Mouse (Mus musculus) embryo, embryonic 11.5 days (tissue): Measurements from ENCODE around the gene Gmfg.

Experiments
- DNase-seq: peaks from one replicate; pipeline ENCODE4 v3.0.0-alpha.2; 2012; ENCODE audit warnings: low read depth, low spot score

Gmfg gene

DNA sequence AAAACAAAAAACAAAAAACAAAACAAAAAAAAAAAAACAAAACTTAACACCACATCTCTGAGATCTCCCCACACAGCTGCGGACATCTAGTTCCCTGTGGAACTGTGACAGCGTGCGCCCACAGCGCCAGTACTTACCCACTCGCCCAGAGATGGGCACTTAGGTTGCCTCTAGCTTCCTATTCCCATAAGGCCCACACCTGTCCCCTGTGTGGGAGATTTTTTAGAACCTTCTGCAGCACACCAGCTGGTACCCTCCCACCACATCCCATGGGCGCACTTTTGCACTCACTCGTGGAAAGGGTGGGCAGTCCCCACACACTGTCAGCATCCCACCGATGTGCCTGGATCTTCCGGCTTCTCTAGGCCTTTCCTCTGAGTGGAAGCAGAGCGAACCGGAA is 45.6 kb downstream of the Gmfg start:
- DNase-seq: no peak

DNA sequence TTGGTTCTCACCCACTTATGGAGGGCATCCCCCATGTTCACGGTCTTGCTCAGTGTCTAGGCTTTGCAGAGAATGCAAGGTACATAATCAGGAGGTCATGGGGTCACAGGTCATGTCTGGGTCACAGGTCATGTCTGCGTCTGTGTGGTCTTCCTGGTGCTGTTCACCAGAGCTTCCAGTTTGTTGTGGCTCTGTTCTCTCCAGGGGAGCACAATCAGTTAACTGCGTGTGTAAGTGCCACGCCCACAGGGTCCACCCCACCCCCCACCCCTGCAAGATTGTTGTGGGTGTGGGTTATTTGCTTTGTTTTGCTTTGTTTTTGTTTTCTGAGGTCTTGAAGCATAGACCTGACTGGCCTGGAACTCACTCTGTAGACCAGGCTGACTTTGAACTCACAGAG is 46.9 kb downstream of the Gmfg start:
- no peak for DNase-seq

DNA sequence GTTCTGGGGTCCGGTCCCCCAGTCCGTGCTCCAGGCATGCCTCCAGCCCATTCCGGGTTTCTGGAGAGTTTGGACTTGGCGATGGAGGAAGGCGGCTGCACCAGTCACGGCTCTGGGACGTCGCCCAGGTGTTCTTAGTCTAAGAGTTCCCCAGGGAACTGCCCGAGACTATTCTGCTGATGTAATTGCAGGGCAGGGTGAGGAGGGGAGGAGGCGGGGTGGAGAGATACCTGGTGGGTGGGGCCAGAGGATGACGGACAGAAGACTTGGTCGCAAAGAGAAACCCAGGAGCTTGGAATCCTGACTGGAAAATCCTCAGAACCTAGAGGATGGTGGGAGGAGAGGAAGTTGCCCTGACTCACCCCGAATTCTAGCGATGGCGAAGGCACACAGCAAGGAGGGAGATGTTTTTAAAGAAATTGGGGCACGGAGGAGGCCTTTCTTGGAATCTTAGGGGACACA is 50.8 kb downstream of the Gmfg start:
- DNase-seq: no peak

DNA sequence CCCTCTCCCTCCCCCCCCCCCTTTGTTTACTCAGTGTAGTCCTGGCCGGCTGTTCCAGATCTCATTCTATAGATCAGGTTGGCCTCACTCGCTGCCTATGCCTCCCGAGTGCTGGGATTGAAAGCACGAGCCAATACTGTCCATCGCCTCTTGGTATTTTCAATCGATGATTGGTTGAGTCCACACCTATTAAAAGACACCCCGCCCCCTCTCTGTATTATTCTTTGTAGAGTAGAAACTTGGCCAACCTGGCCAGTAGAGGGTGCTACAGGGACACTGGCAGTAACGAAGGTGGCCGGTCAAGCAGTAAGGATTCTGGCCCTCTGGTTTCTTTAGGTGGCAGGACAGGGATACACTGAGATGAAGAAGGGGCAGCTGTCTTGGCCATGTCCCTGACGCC is 53.2 kb downstream of the Gmfg start:
- peak; percentile 37 for DNase-seq

DNA sequence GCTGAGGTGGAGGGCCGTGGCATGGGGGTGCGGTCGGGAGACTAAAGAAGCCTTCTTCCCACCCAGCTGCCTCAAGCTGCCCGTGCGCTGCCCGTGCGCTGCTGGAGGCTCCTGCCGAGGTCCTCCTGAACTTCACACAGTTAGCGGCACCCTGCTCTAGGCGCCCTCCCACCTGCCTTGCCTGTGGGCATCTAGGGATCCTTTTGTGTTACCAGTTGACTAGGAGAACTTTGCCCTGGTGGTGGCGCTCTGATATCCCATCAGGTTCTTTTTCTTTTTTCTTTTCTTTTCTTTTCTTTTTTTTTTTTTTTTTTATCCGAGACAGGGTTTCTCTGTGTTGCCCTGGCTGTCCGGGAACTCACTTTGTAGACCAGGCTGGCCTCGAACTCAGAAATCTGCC is 53.7 kb downstream of the Gmfg start:
- DNase-seq: no peak

DNA sequence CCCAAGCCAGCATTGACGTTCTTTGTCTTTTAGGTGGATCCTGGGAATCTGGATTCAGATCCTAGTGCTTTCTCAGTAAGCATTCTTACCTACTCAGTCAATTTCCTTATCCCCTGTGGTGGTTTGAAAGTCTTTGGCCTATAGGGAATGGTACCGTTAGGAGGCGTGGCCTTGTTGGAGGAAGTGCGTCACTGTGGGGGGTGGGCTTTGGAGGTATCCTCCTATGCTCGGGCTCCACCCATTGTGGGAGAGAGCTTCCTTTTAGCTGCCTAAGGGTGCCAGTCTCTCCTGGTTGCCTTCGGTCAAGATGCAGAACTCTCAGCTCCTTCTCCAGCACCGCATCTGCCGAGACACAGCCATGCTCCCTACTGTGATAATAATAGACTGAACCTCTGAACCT is 55.1 kb downstream of the Gmfg start:
- no peak for DNase-seq

DNA sequence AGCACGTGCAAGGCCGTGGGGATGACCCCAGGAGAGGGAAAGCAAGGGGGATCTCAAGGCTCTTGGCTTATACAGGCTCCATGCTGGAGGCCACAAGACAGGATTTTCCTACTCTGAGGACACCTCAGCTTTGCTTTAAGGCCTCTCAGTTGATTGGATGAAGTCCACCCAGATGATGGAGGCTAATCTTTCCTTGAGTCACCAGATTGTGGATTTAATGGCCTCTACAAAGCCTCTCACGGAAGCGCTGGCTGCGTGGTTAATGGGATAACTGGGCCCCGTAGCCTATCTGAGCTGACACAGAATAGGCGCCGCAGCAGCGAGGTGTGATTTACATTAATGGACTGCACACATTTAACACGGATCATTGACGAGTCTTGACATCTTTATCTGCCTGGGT is 58.2 kb downstream of the Gmfg start:
- no peak for DNase-seq
